Mouse (Mus musculus) ES-Bruce4 (cell line): Measurements from ENCODE around the gene Gm20431. TPM values are rescaled to one million over a fixed set of nuclear protein-coding genes. Genes with fewer than 3 reads are reported as not detected.

Experiments used
- H3K27ac ChIP-seq: 2 replicates; pipeline ENCODE4 v1.5.1; 2012; ENCODE audit warnings: low read length, inconsistent platforms; ENCODE audit not compliant: insufficient read depth
- H3K27me3 ChIP-seq: 2 replicates; pipeline ENCODE4 v1.6.1; 2012; ENCODE audit warnings: mild to moderate bottlenecking, low read length, inconsistent platforms; ENCODE audit not compliant: control insufficient read depth, poor library complexity, insufficient read depth, severe bottlenecking
- H3K36me3 ChIP-seq: 2 replicates; pipeline ENCODE4 v1.6.1; 2012; ENCODE audit warnings: inconsistent platforms, mild to moderate bottlenecking, low read length, moderate library complexity; ENCODE audit not compliant: control insufficient read depth, poor library complexity, insufficient read depth, severe bottlenecking
- H3K4me1 ChIP-seq: one replicate; pipeline ENCODE4 v1.8.1; 2011; ENCODE audit warnings: low read length; ENCODE audit not compliant: control insufficient read depth, insufficient read depth
- H3K4me3 ChIP-seq: 2 replicates; pipeline ENCODE4 v1.5.1; 2011; ENCODE audit warnings: low read depth, mild to moderate bottlenecking, low read length
- H3K9ac ChIP-seq: 2 replicates; pipeline ENCODE4 v1.6.1; 2012; ENCODE audit warnings: low read depth, mild to moderate bottlenecking, inconsistent platforms; ENCODE audit not compliant: poor library complexity, severe bottlenecking
- H3K9me3 ChIP-seq: replicated peaks from 2 replicates; pipeline ENCODE4 v1.6.1; 2012; ENCODE audit warnings: mild to moderate bottlenecking, low read length, inconsistent platforms; ENCODE audit not compliant: control insufficient read depth, poor library complexity, insufficient read depth, severe bottlenecking
- CTCF ChIP-seq: IDR thresholded peaks from one replicate; pipeline ENCODE4 v1.8.1; 2011; ENCODE audit warnings: low read depth, low read length
- EP300 ChIP-seq: IDR thresholded peaks from 2 replicates; pipeline ENCODE4 v1.6.1; 2011; ENCODE audit warnings: low read depth, low read length; ENCODE audit not compliant: insufficient read depth
- POLR2A ChIP-seq: IDR thresholded peaks from one replicate; pipeline ENCODE4 v1.8.1; 2011; ENCODE audit warnings: low read length; ENCODE audit not compliant: insufficient read depth
- polyA plus RNA-seq: library from polyadenylated mRNA; stranded (reverse); fragments of >200 nt; gene quantifications from 2 replicates; pipeline ENCODE4 v1.2.4, GENCODE M21; 2011; ENCODE audit warnings: low read depth; ENCODE audit not compliant: missing spikeins, insufficient read depth, insufficient read length

Gm20431 gene
- polyA plus RNA-seq, 1 experiment = 7.0 TPM

GRCm38 (mm10) chr2:167631591-167632448 is 29.5 kb downstream of the Gm20431 start, which contains the start of gene Ube2v1:
TSS of gene Ube2v1 (minus strand) at chr2:167632095.
- Histone ChIP-seq H3K4me1 (peaks cover 8% of the 10 kb centered on the region), H3K9ac (peak within 1 kb of the TSS; percentile 94)
- TF ChIP-seq EP300 (no peak), POLR2A (peak; percentile 30)

GRCm38 (mm10) chr2:167631181-167631590 is 30.1 kb downstream of the Gm20431 start:
- Histone ChIP-seq H3K4me1 (peaks cover 8% of the 10 kb centered on the region), H3K27me3 (no peaks in the 10 kb centered on the region), H3K9ac (peak overlapping the region; percentile 94), H3K27ac (no peak overlapping the region), H3K9me3 (no peaks in the 10 kb centered on the region), H3K4me3 (peak overlapping the region; percentile 73), H3K36me3 (peaks cover 2% of the 10 kb centered on the region; the same call in 1 of the 2 replicates)
- TF ChIP-seq POLR2A (no peak), EP300 (no peak)

More at GRCm38 (mm10) chr2:167631591-167632448, 29.5 kb downstream of the Gm20431 start, which contains the start of gene Ube2v1:
- Histone ChIP-seq H3K9me3 (no peaks in the 10 kb centered on the region), H3K27ac (peak within 1 kb of the TSS; percentile 83), H3K4me3 (peak within 1 kb of the TSS; percentile 83), H3K36me3 (peaks cover 2% of the 10 kb centered on the region; the same call in 1 of the 2 replicates), H3K27me3 (no peaks in the 10 kb centered on the region)

GRCm38 (mm10) chr2:167630421-167630820 is 30.9 kb downstream of the Gm20431 start:
- TF ChIP-seq CTCF (no peak), EP300 (no peak), POLR2A (no peak)
- H3K27me3 ChIP-seq = no peaks in the 10 kb centered on the region
- peaks cover 2% of the 10 kb centered on the region; the same call in 1 of the 2 replicates for H3K36me3 ChIP-seq
- H3K9ac ChIP-seq = peak overlapping the region; percentile 94
- H3K4me1 ChIP-seq = peaks cover 8% of the 10 kb centered on the region
- no peaks in the 10 kb centered on the region for H3K9me3 ChIP-seq
- H3K4me3 ChIP-seq = peak overlapping the region; percentile 73
- no peak overlapping the region for H3K27ac ChIP-seq

- TF ChIP-seq EP300 (no peak), POLR2A (no peak), CTCF (no peak)
- H3K9ac ChIP-seq = no peak overlapping the region
- peaks cover 2% of the 10 kb centered on the region; the same call in 1 of the 2 replicates for H3K36me3 ChIP-seq
- no peaks in the 10 kb centered on the region for H3K27me3 ChIP-seq
- no peaks in the 10 kb centered on the region for H3K9me3 ChIP-seq
- H3K27ac ChIP-seq = no peak overlapping the region
- H3K4me1 ChIP-seq = peaks cover 8% of the 10 kb centered on the region
- H3K4me3 ChIP-seq = no peak overlapping the region
These were observed 31.6 kb downstream of the Gm20431 start for GRCm38 (mm10) chr2:167629665-167630209.

GRCm38 (mm10) chr2:167628872-167629271 is 32.4 kb downstream of the Gm20431 start:
- H3K27ac ChIP-seq = no peak overlapping the region
- no peak overlapping the region for H3K4me3 ChIP-seq
- TF ChIP-seq EP300 = no peak
- TF ChIP-seq POLR2A = no peak
- no peak for TF ChIP-seq CTCF
- peaks cover 8% of the 10 kb centered on the region for H3K4me1 ChIP-seq
- peaks cover 2% of the 10 kb centered on the region; the same call in 1 of the 2 replicates for H3K36me3 ChIP-seq
- H3K9ac ChIP-seq = no peak overlapping the region
- no peaks in the 10 kb centered on the region for H3K27me3 ChIP-seq
- H3K9me3 ChIP-seq = no peaks in the 10 kb centered on the region

- Histone ChIP-seq H3K27ac (no peak overlapping the region), H3K27me3 (no peaks in the 10 kb centered on the region), H3K4me1 (peaks cover 7% of the 10 kb centered on the region), H3K9ac (no peak overlapping the region), H3K9me3 (no peaks in the 10 kb centered on the region), H3K4me3 (no peak overlapping the region), H3K36me3 (peaks cover 4% of the 10 kb centered on the region; the same call in 1 of the 2 replicates)
- TF ChIP-seq CTCF (no peak), POLR2A (no peak), EP300 (no peak)
These were observed 34.3 kb downstream of the Gm20431 start for GRCm38 (mm10) chr2:167627019-167627418.
